Comparison of ENCODE assay signal across 8 mouse cellular contexts in the genomic region with DNA sequence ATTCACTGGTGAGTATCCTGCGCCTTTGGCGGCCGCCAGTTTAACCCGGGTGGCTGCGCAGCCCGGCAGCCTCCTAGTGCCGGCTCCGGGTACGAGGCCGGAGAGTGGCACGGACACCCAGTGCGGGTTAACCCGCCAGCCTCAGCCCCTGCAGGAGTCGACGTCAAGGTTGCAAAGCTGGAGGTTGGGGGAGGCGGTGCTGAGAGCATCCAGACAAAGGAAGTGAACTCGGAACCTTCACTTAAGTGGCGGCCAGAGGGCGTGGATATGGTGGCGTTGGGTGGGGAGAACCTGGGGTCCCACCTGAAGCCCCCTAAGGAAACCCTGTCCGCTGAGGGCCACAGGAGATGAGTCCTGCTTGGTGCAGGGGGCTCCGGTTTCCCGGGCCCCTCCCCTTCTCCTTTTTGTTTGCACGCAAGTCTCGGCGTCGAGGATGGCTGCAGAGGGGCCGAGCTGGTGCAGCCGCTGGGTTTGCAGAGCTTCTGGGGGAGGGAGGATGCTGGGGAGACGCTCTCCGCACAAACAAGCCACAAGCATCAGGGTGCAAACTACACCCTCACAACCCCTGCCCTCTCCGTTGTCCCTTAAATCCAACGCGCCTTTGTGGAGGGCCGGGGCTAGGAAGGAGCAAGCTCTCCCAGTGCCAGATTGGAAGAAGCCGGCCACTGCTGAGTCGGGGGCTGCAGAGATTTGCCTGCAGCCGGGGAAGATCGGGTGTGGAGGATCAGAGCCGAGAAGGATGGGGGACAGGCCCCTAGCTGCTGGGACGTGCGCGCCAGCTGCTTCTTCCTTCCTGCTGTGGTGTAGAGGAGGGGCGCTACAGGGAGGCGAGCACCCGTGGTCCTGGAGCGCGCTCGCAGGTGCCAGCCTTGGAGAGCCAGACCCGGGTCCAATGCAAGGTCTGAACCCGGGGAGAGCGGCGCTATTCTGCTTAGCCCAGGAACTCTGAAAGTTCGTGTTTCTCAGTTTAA. TPM values are rescaled to one million over a fixed set of nuclear protein-coding genes. Genes with fewer than 3 reads are reported as not detected.
DNase-seq lines count a peak whose midpoint lies in the region; ATAC-seq lines count a peak whose summit lies in the region.

No protein-coding gene starts in this region.

- H3K9me3 ChIP-seq in liver, embryonic 16.5 days (replicated peaks; ENCODE audit: control insufficient read depth, low read length) = no peaks in the 10 kb centered on the region

- H3K27ac ChIP-seq in liver, embryonic 16.5 days (ENCODE audit: low read length) = peak overlapping the region; percentile 42

- peak; percentile 14 for ATAC-seq in liver, embryonic 16.5 days (ENCODE audit: low read depth)

- H3K4me1 ChIP-seq in liver, embryonic 16.5 days (ENCODE audit: control insufficient read depth, low read depth, low read length) = no peaks in the 10 kb centered on the region; the same call in 1 of the 2 replicates

- no peaks in the 10 kb centered on the region for H3K36me3 ChIP-seq in liver, embryonic 16.5 days (ENCODE audit: control insufficient read depth, insufficient read depth)

- peak overlapping the region; percentile 61 for H3K4me3 ChIP-seq in liver, embryonic 16.5 days (ENCODE audit: low read depth, low read length)

- DNase-seq in 416B (ENCODE audit: low read depth) (peak; percentile 67), ZHBTc4 (ENCODE audit: low read depth, low spot score) (peak; percentile 54)
- peak; percentile 72 for DNase-seq in embryo, embryonic 10.5 days (ENCODE audit: low spot score)
- DNase-seq in heart, adult 8-10 months (ENCODE audit: low spot score) = peak; percentile 65
- peak; percentile 38 for DNase-seq in kidney, adult 18-20 months
- peak; percentile 65 to 66 for DNase-seq in natural killer cell, adult 2 months (ENCODE audit: low spot score in 2 of 2)
- DNase-seq in thymus, adult 18-20 months = peak; percentile 82 to 87

- WGBS in liver, embryonic 16.5 days (ENCODE audit: insufficient replicate concordance) = under 1% methylated on average over 54 of the region's 54 CpGs

- peaks cover 36% of the 10 kb centered on the region for H3K27me3 ChIP-seq in liver, embryonic 16.5 days (ENCODE audit: control insufficient read depth, insufficient read depth, low read depth, low read length)

- H3K4me2 ChIP-seq in liver, embryonic 16.5 days (ENCODE audit: low read depth, low read length) = peak overlapping the region; percentile 72

- peak overlapping the region; percentile 62 for H3K9ac ChIP-seq in liver, embryonic 16.5 days (ENCODE audit: low read depth, low read length)

RNA-seq across cellular contexts. Expression of a gene that starts 0.8 kb away (rescaled TPM):
- total RNA-seq in heart, adult 8-10 months (2022) = 100 to 1,000 TPM; 352 to 622 (median 508) TPM
- polyA plus RNA-seq in liver, embryonic 16.5 days (2015; fragmentation: Nextera tagmentation; extraction: Ambion mirVana) = 0.78 and 0.80 TPM in 2 replicates

Comparison
In these comparisons a context has a peak if more than half of its experiments do, and no peak if none do; other contexts are left out.
1. Peak in every context shown above with its lines: DNase-seq, ATAC-seq, H3K4me3 ChIP-seq and H3K27ac ChIP-seq.